Mouse (Mus musculus): ENCODE data around the gene Traf5. TPM values are rescaled to one million over a fixed set of nuclear protein-coding genes. Genes with fewer than 3 reads are reported as not detected.

The Traf5 gene
- total RNA-seq (2023): 10 to 100 TPM; 39.5 to 43.7 TPM

GRCm38 (mm10) chr1:192091806-192092772 is at the start of gene Traf5:
Traf5 (minus strand) TSS chr1:192092559.

GRCm38 (mm10) chr1:192137926-192138910 is 45.9 kb upstream of the Traf5 start, which contains the start of gene Rcor3:
Rcor3 (minus strand) TSS chr1:192138062.

GRCm38 (mm10) chr1:191977187-191977586 is 115.2 kb downstream of the Traf5 start, which contains the start of gene Rd3:
Rd3 (plus strand) TSS chr1:191977370.

Other genes starting within 250 kb of the Traf5 start
- gene Slc30a1, start 185.8 kb downstream of the Traf5 start, total RNA-seq (2023): 10 to 100 TPM; 25.3 to 27.7 TPM
- under 1 TPM; 0.39 to 0.45 TPM for gene Rd3, start 115.2 kb downstream of the Traf5 start, total RNA-seq (2023)
- 10 to 100 TPM; 21.6 to 22.8 TPM for gene Rcor3, start 45.5 kb upstream of the Traf5 start, total RNA-seq (2023)
- gene Kcnh1, start 98.2 kb upstream of the Traf5 start, total RNA-seq (2023): not detected

All from monocyte, adult 59 days (primary cell).